Mouse (Mus musculus) thymus, postnatal 0 days (tissue): ENCODE measurements around the gene Amfr. TPM values are rescaled to one million over a fixed set of nuclear protein-coding genes. Genes with fewer than 3 reads are reported as not detected.

Source experiments
- DNase-seq: peaks from one replicate; pipeline ENCODE4 v3.0.0-alpha.2; 2015; ENCODE audit warnings: low spot score
- microRNA-seq: library from miRNA; unstranded; fragments of <30 nt; microRNA quantifications from one replicate; pipeline ENCODE4, GENCODE M21; 2016; ENCODE audit warnings: borderline number of aligned reads
- polyA plus RNA-seq: library from polyadenylated mRNA; unstranded; fragments of >200 nt; fragmentation: Nextera tagmentation; extraction: Ambion mirVana; gene quantifications from 2 replicates; pipeline ENCODE4 v1.2.1, GENCODE M21; 2015

Amfr gene
- polyA plus RNA-seq, 1 experiment from 2014 or later = 49.6 TPM

DNA sequence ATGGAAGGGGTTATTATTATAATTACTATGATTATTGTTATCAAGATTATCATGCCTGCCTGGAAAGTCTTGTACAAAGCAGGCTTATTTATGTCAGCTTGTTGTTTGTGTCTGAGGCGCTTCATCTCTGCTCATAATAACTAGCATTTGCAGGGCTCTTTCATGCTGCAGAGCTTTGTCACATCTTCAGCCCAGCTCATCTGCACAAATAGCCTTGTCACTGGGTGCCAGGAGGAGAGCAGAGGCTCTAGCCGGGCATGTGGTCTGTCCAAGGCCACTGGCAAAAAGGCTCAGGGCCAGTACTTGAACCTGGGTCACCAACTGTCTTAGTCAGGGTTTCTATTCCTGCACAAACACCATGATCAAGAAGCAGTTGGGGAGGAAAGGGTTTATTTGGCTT, 79.4 kb downstream of the Amfr start:
- no peak for DNase-seq

DNA sequence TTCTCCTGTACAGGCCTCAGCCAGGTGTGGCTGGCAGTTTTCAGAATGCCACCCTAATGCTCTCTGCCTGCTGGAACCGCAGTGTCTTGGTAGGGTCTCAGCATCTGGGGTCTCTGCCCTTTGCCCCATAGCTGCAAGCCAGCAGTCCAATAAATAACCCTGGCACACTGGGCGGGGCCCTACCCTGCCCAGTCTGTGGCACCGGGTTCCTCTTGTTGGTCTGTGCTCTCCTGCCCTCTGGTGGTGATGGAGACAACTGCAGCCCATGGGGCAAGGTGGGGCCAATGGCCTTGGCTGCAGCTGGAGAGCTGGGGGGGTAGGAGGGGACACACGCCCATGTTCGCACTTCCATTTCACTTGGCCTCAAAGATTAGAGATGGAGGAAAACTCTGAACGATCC, 79.8 kb downstream of the Amfr start:
- DNase-seq = peak; percentile 67

DNA sequence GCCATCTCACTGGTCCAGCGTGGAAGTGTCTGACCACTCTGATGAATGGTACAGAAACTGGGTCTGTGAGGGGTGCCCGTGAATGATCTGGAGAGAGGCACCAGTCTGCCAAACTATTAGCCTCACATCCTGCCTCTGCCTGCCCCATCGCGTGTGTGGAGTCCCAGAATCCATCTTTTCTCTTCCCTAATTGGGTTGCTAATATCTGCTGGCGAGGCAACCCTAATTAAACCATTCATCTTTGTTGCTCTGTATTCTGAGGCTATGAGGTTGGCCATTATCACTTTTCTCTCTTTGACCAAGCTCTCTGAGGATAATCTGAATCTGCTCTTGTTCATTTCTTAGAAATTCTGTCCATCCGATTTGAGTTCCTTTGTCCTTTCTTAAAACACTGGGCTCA, 81.3 kb downstream of the Amfr start:
- no peak for DNase-seq

- DNase-seq = no peak
Measured at GRCm38 (mm10) chr8:93929233-93929632, 83.4 kb downstream of the Amfr start.

DNA sequence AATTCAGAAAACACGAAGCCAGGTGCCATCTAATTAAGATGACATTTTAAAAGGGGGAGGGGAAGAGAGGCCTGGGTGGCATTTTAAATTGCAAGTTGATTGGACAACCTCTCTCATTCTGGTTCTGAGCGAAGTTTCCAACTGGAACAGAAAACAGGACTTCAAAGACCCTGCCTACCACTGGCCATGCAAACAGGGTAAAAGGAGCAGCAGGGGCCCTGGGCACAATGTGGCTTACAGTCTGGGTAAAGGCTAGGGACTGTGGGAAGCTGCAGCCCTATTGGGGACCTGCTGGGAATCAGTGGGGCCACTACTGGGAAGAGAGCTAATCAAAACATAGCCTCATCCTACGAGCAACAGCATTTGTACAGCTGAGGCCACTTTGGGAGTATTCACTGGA, 87.1 kb downstream of the Amfr start:
- no peak for DNase-seq

DNA sequence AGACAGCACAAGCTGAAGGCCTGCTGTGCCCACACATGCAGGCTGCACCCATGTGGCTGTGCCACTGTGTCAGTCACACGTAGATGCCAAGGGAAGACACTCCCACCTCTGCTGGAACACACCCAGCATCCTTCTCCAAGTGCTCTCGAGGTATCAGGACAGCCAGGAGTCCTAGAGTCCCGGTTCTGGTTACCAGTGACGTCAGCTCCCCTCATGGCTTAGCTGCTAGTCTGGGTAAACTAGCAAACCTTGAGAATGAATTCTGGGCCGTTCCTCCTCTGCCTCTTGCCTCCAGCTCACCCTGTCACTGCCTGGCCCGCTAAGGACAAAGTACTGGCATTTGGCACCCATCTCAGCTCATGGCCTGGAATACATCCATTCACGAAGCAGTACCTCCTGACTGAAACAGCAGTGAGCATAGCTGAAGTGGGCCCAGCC, 88.7 kb downstream of the Amfr start:
- no peak for DNase-seq

Small RNA genes lying within 50 kb of the gene (microRNA-seq; reads per million reads assigned to microRNA genes)
- not detected for gene Gm24159

Other genes starting within 250 kb of the Amfr start
- 0.60 and 0.63 TPM in 2 replicates for gene Gnao1, start 202.9 kb downstream of the Amfr start, polyA plus RNA-seq
- 183 and 192 TPM in 2 replicates for gene Nudt21, start 24.2 kb upstream of the Amfr start, polyA plus RNA-seq
- gene Ogfod1, start 24.4 kb upstream of the Amfr start, polyA plus RNA-seq = 8.2 and 10.2 TPM in 2 replicates
- 7.2 and 9.3 TPM in 2 replicates for gene Bbs2, start 86.1 kb upstream of the Amfr start, polyA plus RNA-seq
- 4.9 and 5.6 TPM in 2 replicates for gene Mt4, start 124.4 kb upstream of the Amfr start, polyA plus RNA-seq
- gene Mt3, start 139.8 kb upstream of the Amfr start, polyA plus RNA-seq = 3.6 and 4.6 TPM in 2 replicates
- 44.8 and 45.7 TPM in 2 replicates for gene Mt2, start 159.8 kb upstream of the Amfr start, polyA plus RNA-seq
- gene Mt1, start 166.2 kb upstream of the Amfr start, polyA plus RNA-seq = 112 and 124 TPM in 2 replicates
- gene Nup93, start 201.7 kb upstream of the Amfr start, polyA plus RNA-seq = 48.3 and 54.2 TPM in 2 replicates